Mouse (Mus musculus) cerebellum, adult 8-10 months (tissue): Measurements from ENCODE around the gene Ogdh.
A peak's percentile ranks its signal among the peaks of the same experiment; 100 is the strongest.
"Not testable (repeated sequence)": the region's sequence is repeated elsewhere in the genome, so short reads cannot be mapped to it uniquely, and the experiment has no call there.

Experiments
- DNase-seq: peaks from one replicate; pipeline ENCODE4 v3.0.0; 2022

Gene Ogdh

GRCm38 (mm10) chr11:6291401-6292115, at the start of gene Ogdh:
Gene Ogdh (plus strand): TSS chr11:6291633.
- DNase-seq: peak; percentile 99

- DNase-seq: no peak
Measured at GRCm38 (mm10) chr11:6244707-6245106, 46.7 kb upstream of the Ogdh start.

- no peak for DNase-seq
Measured at GRCm38 (mm10) chr11:6252248-6252647, 39.2 kb upstream of the Ogdh start.

- no peak for DNase-seq
Measured at GRCm38 (mm10) chr11:6252824-6253223, 38.6 kb upstream of the Ogdh start.

- DNase-seq: not testable (repeated sequence)
Measured at GRCm38 (mm10) chr11:6254602-6255001, 36.8 kb upstream of the Ogdh start.

GRCm38 (mm10) chr11:6256490-6257072, 34.9 kb upstream of the Ogdh start:
- DNase-seq: no peak

GRCm38 (mm10) chr11:6259413-6259812, 32.0 kb upstream of the Ogdh start:
- DNase-seq: no peak

- DNase-seq: peak; percentile 64
Measured at GRCm38 (mm10) chr11:6261434-6262082, 29.9 kb upstream of the Ogdh start.

- no peak for DNase-seq
Measured at GRCm38 (mm10) chr11:6266621-6267020, 24.8 kb upstream of the Ogdh start.

- DNase-seq: peak; percentile 90
Measured at GRCm38 (mm10) chr11:6267320-6268254, 23.8 kb upstream of the Ogdh start, which contains the start of gene Ddx56. Gene Ddx56 (minus strand): TSS chr11:6267772.

- DNase-seq: no peak
Measured at GRCm38 (mm10) chr11:6273607-6274006, 17.8 kb upstream of the Ogdh start.

GRCm38 (mm10) chr11:6274387-6275093, 16.9 kb upstream of the Ogdh start, which contains the start of gene Tmed4:
Gene Tmed4 (minus strand): TSS chr11:6274870.
- DNase-seq: peak; percentile 99

- DNase-seq: no peak
Measured at GRCm38 (mm10) chr11:6275094-6275484, 16.3 kb upstream of the Ogdh start.

GRCm38 (mm10) chr11:6276466-6276865, 15.0 kb upstream of the Ogdh start:
- no peak for DNase-seq

GRCm38 (mm10) chr11:6282940-6283339, 8.5 kb upstream of the Ogdh start:
- DNase-seq: no peak

GRCm38 (mm10) chr11:6290138-6290537, 1.3 kb upstream of the Ogdh start:
- no peak for DNase-seq

- DNase-seq: no peak
Measured at GRCm38 (mm10) chr11:6290883-6291282, 550 bp upstream of the Ogdh start.

- DNase-seq: peak; percentile 76
Measured at GRCm38 (mm10) chr11:6292116-6292987, 919 bp downstream of the Ogdh start.

- no peak for DNase-seq
Measured at GRCm38 (mm10) chr11:6292988-6293349, 1.5 kb downstream of the Ogdh start.

- DNase-seq: no peak
Measured at GRCm38 (mm10) chr11:6293601-6294000, 2.2 kb downstream of the Ogdh start.

- DNase-seq: no peak
Measured at GRCm38 (mm10) chr11:6294632-6295031, 3.2 kb downstream of the Ogdh start.
